Mouse (Mus musculus): ENCODE results near the gene Pnpla1. TPM values are rescaled to one million over a fixed set of nuclear protein-coding genes. Genes with fewer than 3 reads are reported as not detected.
"Not testable (repeated sequence)": the region's sequence is repeated elsewhere in the genome, so short reads cannot be mapped to it uniquely, and the experiment has no call there.

The Pnpla1 gene
- polyA plus RNA-seq, 1 experiment from 2014 or later = 0.04 TPM

- not testable (repeated sequence) for H3K9me3 ChIP-seq (ENCODE audit: low read length); ATAC-seq; DNase-seq (ENCODE audit: low spot score); H3K4me1 ChIP-seq (ENCODE audit: insufficient read depth, low read depth, low read length); H3K4me2 ChIP-seq (replicated peaks; ENCODE audit: low read depth, low read length); H3K27me3 ChIP-seq (replicated peaks; ENCODE audit: insufficient read depth, low read length); H3K4me3 ChIP-seq (ENCODE audit: low read depth, low read length); H3K36me3 ChIP-seq (ENCODE audit: insufficient read depth, low read length); H3K27ac ChIP-seq (ENCODE audit: low read length); H3K9ac ChIP-seq (replicated peaks; ENCODE audit: low read depth)
- WGBS = 100% methylated on average over 4 of the region's 4 CpGs
- TF ChIP-seq CTCF (IDR thresholded peaks at IDR 0.05) = peak; percentile 26; the same call in 1 of the 2 replicates
Measured at GRCm38 (mm10) chr17:28841947-28842346, 16.3 kb upstream of the Pnpla1 start.

- ATAC-seq (no peak), DNase-seq (ENCODE audit: low spot score) (no peak)
- Histone ChIP-seq H3K4me2 (replicated peaks; ENCODE audit: low read depth, low read length) (no peak overlapping the region), H3K27me3 (replicated peaks; ENCODE audit: insufficient read depth, low read length) (no peaks in the 10 kb centered on the region), H3K4me3 (ENCODE audit: low read depth, low read length) (no peak overlapping the region), H3K9ac (replicated peaks; ENCODE audit: low read depth) (no peak overlapping the region), H3K36me3 (ENCODE audit: insufficient read depth, low read length) (no peaks in the 10 kb centered on the region; the same call in 1 of the 2 replicates), H3K27ac (ENCODE audit: low read length) (no peak overlapping the region), H3K4me1 (ENCODE audit: insufficient read depth, low read depth, low read length) (no peaks in the 10 kb centered on the region), H3K9me3 (ENCODE audit: low read length) (no peaks in the 10 kb centered on the region)
- 74% methylated on average over 5 of the region's 5 CpGs for WGBS
- TF ChIP-seq EP300 (IDR thresholded peaks at IDR 0.05) (no peak), CTCF (IDR thresholded peaks at IDR 0.05) (no peak)
Measured at GRCm38 (mm10) chr17:28843665-28844064, 14.5 kb upstream of the Pnpla1 start.

GRCm38 (mm10) chr17:28846974-28847617, 11.1 kb upstream of the Pnpla1 start:
- no peak for TF ChIP-seq CTCF (IDR thresholded peaks at IDR 0.05)
- TF ChIP-seq EP300 (IDR thresholded peaks at IDR 0.05) = no peak
- H3K9ac ChIP-seq (replicated peaks; ENCODE audit: low read depth) = no peak overlapping the region
- H3K36me3 ChIP-seq (ENCODE audit: insufficient read depth, low read length) = no peaks in the 10 kb centered on the region
- H3K4me2 ChIP-seq (replicated peaks; ENCODE audit: low read depth, low read length) = no peak overlapping the region
- H3K27me3 ChIP-seq (replicated peaks; ENCODE audit: insufficient read depth, low read length) = no peaks in the 10 kb centered on the region
- ATAC-seq (peak; percentile 67), DNase-seq (ENCODE audit: low spot score) (peak; percentile 35)
- WGBS = 18% methylated on average over 11 of the region's 11 CpGs
- H3K9me3 ChIP-seq (ENCODE audit: low read length) = no peaks in the 10 kb centered on the region
- no peak overlapping the region for H3K4me3 ChIP-seq (ENCODE audit: low read depth, low read length)
- no peaks in the 10 kb centered on the region for H3K4me1 ChIP-seq (ENCODE audit: insufficient read depth, low read depth, low read length)
- H3K27ac ChIP-seq (ENCODE audit: low read length) = no peak overlapping the region

GRCm38 (mm10) chr17:28850511-28850910, 7.7 kb upstream of the Pnpla1 start:
- H3K9ac ChIP-seq (replicated peaks; ENCODE audit: low read depth) = no peak overlapping the region
- no peak overlapping the region for H3K4me3 ChIP-seq (ENCODE audit: low read depth, low read length)

GRCm38 (mm10) chr17:28854377-28854776, 3.8 kb upstream of the Pnpla1 start:
- ATAC-seq (no peak), DNase-seq (ENCODE audit: low spot score) (no peak)
- Histone ChIP-seq H3K9me3 (ENCODE audit: low read length) (peaks cover 4% of the 10 kb centered on the region; the same call in 1 of the 2 replicates), H3K27me3 (replicated peaks; ENCODE audit: insufficient read depth, low read length) (no peaks in the 10 kb centered on the region), H3K27ac (ENCODE audit: low read length) (no peak overlapping the region), H3K4me2 (replicated peaks; ENCODE audit: low read depth, low read length) (no peak overlapping the region), H3K4me1 (ENCODE audit: insufficient read depth, low read depth, low read length) (no peaks in the 10 kb centered on the region), H3K4me3 (ENCODE audit: low read depth, low read length) (no peak overlapping the region), H3K9ac (replicated peaks; ENCODE audit: low read depth) (no peak overlapping the region), H3K36me3 (ENCODE audit: insufficient read depth, low read length) (no peaks in the 10 kb centered on the region)
- 82% methylated on average over 7 of the region's 7 CpGs for WGBS
- TF ChIP-seq CTCF (IDR thresholded peaks at IDR 0.05) (no peak), EP300 (IDR thresholded peaks at IDR 0.05) (no peak)

More at GRCm38 (mm10) chr17:28850511-28850910, 7.7 kb upstream of the Pnpla1 start:
- Histone ChIP-seq H3K4me1 (ENCODE audit: insufficient read depth, low read depth, low read length) (no peaks in the 10 kb centered on the region), H3K9me3 (ENCODE audit: low read length) (no peaks in the 10 kb centered on the region), H3K4me2 (replicated peaks; ENCODE audit: low read depth, low read length) (no peak overlapping the region), H3K36me3 (ENCODE audit: insufficient read depth, low read length) (no peaks in the 10 kb centered on the region), H3K27ac (ENCODE audit: low read length) (no peak overlapping the region), H3K27me3 (replicated peaks; ENCODE audit: insufficient read depth, low read length) (no peaks in the 10 kb centered on the region)
- ATAC-seq (no peak), DNase-seq (ENCODE audit: low spot score) (no peak)
- no peak for TF ChIP-seq CTCF (IDR thresholded peaks at IDR 0.05)
- TF ChIP-seq EP300 (IDR thresholded peaks at IDR 0.05) = no peak
- WGBS = 88% methylated on average over 5 of the region's 5 CpGs

GRCm38 (mm10) chr17:28855166-28855885, 2.9 kb upstream of the Pnpla1 start:
- no peak overlapping the region for H3K4me3 ChIP-seq (ENCODE audit: low read depth, low read length)
- peak; percentile 67 for DNase-seq (ENCODE audit: low spot score)
- TF ChIP-seq EP300 (IDR thresholded peaks at IDR 0.05) (no peak; the same call in none of the 2 replicates), CTCF (IDR thresholded peaks at IDR 0.05) (peak; percentile 57)
- peak; percentile 72 for ATAC-seq
- peaks cover 4% of the 10 kb centered on the region; the same call in 1 of the 2 replicates for H3K9me3 ChIP-seq (ENCODE audit: low read length)
- H3K27me3 ChIP-seq (replicated peaks; ENCODE audit: insufficient read depth, low read length) = no peaks in the 10 kb centered on the region
- H3K4me2 ChIP-seq (replicated peaks; ENCODE audit: low read depth, low read length) = no peak overlapping the region
- no peaks in the 10 kb centered on the region for H3K4me1 ChIP-seq (ENCODE audit: insufficient read depth, low read depth, low read length)
- H3K36me3 ChIP-seq (ENCODE audit: insufficient read depth, low read length) = no peaks in the 10 kb centered on the region
- no peak overlapping the region for H3K27ac ChIP-seq (ENCODE audit: low read length)
- H3K9ac ChIP-seq (replicated peaks; ENCODE audit: low read depth) = no peak overlapping the region
- 65% methylated on average over 9 of the region's 9 CpGs for WGBS

All from lung, postnatal 0 days (tissue).